Mouse (Mus musculus): ENCODE measurements around the gene Lime1. TPM values are rescaled to one million over a fixed set of nuclear protein-coding genes. Genes with fewer than 3 reads are reported as not detected.

Gene Lime1
- 12.0 and 18.9 TPM in 2 replicates for polyA plus RNA-seq (2015; fragmentation: Nextera tagmentation; extraction: Ambion mirVana)

- no peak within 1 kb of the TSS for H3K4me2 ChIP-seq
- no peaks in the 10 kb centered on the region for H3K9me3 ChIP-seq (replicated peaks)
- 94% methylated on average over 12 of the region's 12 CpGs for WGBS
- ATAC-seq (replicated peaks; ENCODE audit: insufficient number of reproducible peaks, insufficient read depth, low FRiP score, low read depth) = no peak
- H3K27me3 ChIP-seq = no peaks in the 10 kb centered on the region
- no peak within 1 kb of the TSS for H3K4me3 ChIP-seq
- H3K27ac ChIP-seq = no peak within 1 kb of the TSS
- H3K4me1 ChIP-seq (replicated peaks) = peaks cover 1% of the 10 kb centered on the region; the same call in 1 of the 2 replicates
- H3K9ac ChIP-seq = no peak within 1 kb of the TSS
- H3K36me3 ChIP-seq = peaks cover 46% of the 10 kb centered on the region
Observed at GRCm38 (mm10) chr2:181379778-181380177, at the start of gene Lime1. Gene Lime1 (plus strand): TSS chr2:181380078.

GRCm38 (mm10) chr2:181332542-181332941 lies 47.3 kb upstream of the Lime1 start:
- Histone ChIP-seq H3K9ac (no peak overlapping the region), H3K4me3 (no peak overlapping the region)

GRCm38 (mm10) chr2:181334023-181334422 lies 45.9 kb upstream of the Lime1 start:
- H3K27me3 ChIP-seq = no peaks in the 10 kb centered on the region
- H3K9ac ChIP-seq = no peak overlapping the region
- no peak for ATAC-seq (replicated peaks; ENCODE audit: insufficient number of reproducible peaks, insufficient read depth, low FRiP score, low read depth)
- 69% methylated on average over 3 of the region's 3 CpGs for WGBS
- H3K4me2 ChIP-seq = no peak overlapping the region
- no peaks in the 10 kb centered on the region for H3K9me3 ChIP-seq (replicated peaks)
- 0 out of 2 replicates have a peak, but pooled peaks cover 2% of the 10 kb centered on the region for H3K4me1 ChIP-seq (replicated peaks)
- no peak overlapping the region for H3K27ac ChIP-seq
- peaks cover 64% of the 10 kb centered on the region for H3K36me3 ChIP-seq
- H3K4me3 ChIP-seq = no peak overlapping the region

More at GRCm38 (mm10) chr2:181332542-181332941, 47.3 kb upstream of the Lime1 start:
- H3K36me3 ChIP-seq = peaks cover 68% of the 10 kb centered on the region
- H3K9me3 ChIP-seq (replicated peaks) = no peaks in the 10 kb centered on the region
- H3K4me1 ChIP-seq (replicated peaks) = 0 out of 2 replicates have a peak, but pooled peaks cover 2% of the 10 kb centered on the region
- no peak overlapping the region for H3K4me2 ChIP-seq
- H3K27ac ChIP-seq = no peak overlapping the region
- ATAC-seq (replicated peaks; ENCODE audit: insufficient number of reproducible peaks, insufficient read depth, low FRiP score, low read depth) = no peak
- no peaks in the 10 kb centered on the region for H3K27me3 ChIP-seq

- Histone ChIP-seq H3K9me3 (replicated peaks) (no peaks in the 10 kb centered on the region), H3K36me3 (peaks cover 55% of the 10 kb centered on the region), H3K4me1 (replicated peaks) (peaks cover 14% of the 10 kb centered on the region), H3K9ac (no peak overlapping the region), H3K4me3 (no peak overlapping the region), H3K27ac (no peak overlapping the region), H3K27me3 (no peaks in the 10 kb centered on the region), H3K4me2 (no peak overlapping the region)
- no peak for ATAC-seq (replicated peaks; ENCODE audit: insufficient number of reproducible peaks, insufficient read depth, low FRiP score, low read depth)
- WGBS = 82% methylated on average over 4 of the region's 4 CpGs
Observed at GRCm38 (mm10) chr2:181340426-181340825, 39.5 kb upstream of the Lime1 start.

- Histone ChIP-seq H3K9me3 (replicated peaks) (no peaks in the 10 kb centered on the region), H3K27ac (peak overlapping the region; percentile 62), H3K9ac (no peak overlapping the region), H3K36me3 (peaks cover 49% of the 10 kb centered on the region), H3K27me3 (no peaks in the 10 kb centered on the region), H3K4me3 (no peak overlapping the region), H3K4me1 (replicated peaks) (peaks cover 14% of the 10 kb centered on the region), H3K4me2 (no peak overlapping the region)
- ATAC-seq (replicated peaks; ENCODE audit: insufficient number of reproducible peaks, insufficient read depth, low FRiP score, low read depth) = peak; percentile 75; the same call in 1 of the 2 replicates
- 36% methylated on average over 6 of the region's 6 CpGs for WGBS
Observed at GRCm38 (mm10) chr2:181342766-181343165, 37.1 kb upstream of the Lime1 start.

- Histone ChIP-seq H3K4me3 (no peak overlapping the region), H3K36me3 (peaks cover 73% of the 10 kb centered on the region)
- ATAC-seq (replicated peaks; ENCODE audit: insufficient number of reproducible peaks, insufficient read depth, low FRiP score, low read depth) = no peak
Observed at GRCm38 (mm10) chr2:181356780-181357179, 23.1 kb upstream of the Lime1 start.

GRCm38 (mm10) chr2:181363946-181364345 lies 15.9 kb upstream of the Lime1 start:
- H3K4me2 ChIP-seq = peak overlapping the region; percentile 88
- peak overlapping the region; percentile 75 for H3K9ac ChIP-seq
- no peak for ATAC-seq (replicated peaks; ENCODE audit: insufficient number of reproducible peaks, insufficient read depth, low FRiP score, low read depth)
- no peak overlapping the region for H3K27ac ChIP-seq
- no peaks in the 10 kb centered on the region for H3K9me3 ChIP-seq (replicated peaks)
- 74% methylated on average over 3 of the region's 3 CpGs for WGBS
- H3K27me3 ChIP-seq = no peaks in the 10 kb centered on the region
- H3K4me1 ChIP-seq (replicated peaks) = peaks cover 30% of the 10 kb centered on the region
- peak overlapping the region; percentile 86 for H3K4me3 ChIP-seq
- H3K36me3 ChIP-seq = peaks cover 30% of the 10 kb centered on the region

More at GRCm38 (mm10) chr2:181356780-181357179, 23.1 kb upstream of the Lime1 start:
- no peak overlapping the region for H3K9ac ChIP-seq
- H3K27me3 ChIP-seq = no peaks in the 10 kb centered on the region
- no peak overlapping the region for H3K27ac ChIP-seq
- no peak overlapping the region for H3K4me2 ChIP-seq
- H3K9me3 ChIP-seq (replicated peaks) = no peaks in the 10 kb centered on the region
- WGBS = 79% methylated on average over 3 of the region's 3 CpGs
- H3K4me1 ChIP-seq (replicated peaks) = no peaks in the 10 kb centered on the region

- ATAC-seq (replicated peaks; ENCODE audit: insufficient number of reproducible peaks, insufficient read depth, low FRiP score, low read depth) = no peak
- Histone ChIP-seq H3K9ac (peak overlapping the region; percentile 75), H3K4me3 (peak overlapping the region; percentile 86), H3K27me3 (no peaks in the 10 kb centered on the region), H3K4me1 (replicated peaks) (peaks cover 30% of the 10 kb centered on the region), H3K9me3 (replicated peaks) (no peaks in the 10 kb centered on the region), H3K27ac (peak overlapping the region; percentile 87), H3K36me3 (peaks cover 25% of the 10 kb centered on the region), H3K4me2 (peak overlapping the region; percentile 88)
- WGBS = 7% methylated on average over 14 of the region's 14 CpGs
Observed at GRCm38 (mm10) chr2:181364487-181364859, 15.4 kb upstream of the Lime1 start.

GRCm38 (mm10) chr2:181364860-181365596 lies 14.8 kb upstream of the Lime1 start, which contains the start of the genes Zgpat and Arfrp1:
Gene Zgpat (plus strand): TSS chr2:181364928.
Gene Arfrp1 (minus strand): TSS chr2:181365404.
- Histone ChIP-seq H3K4me1 (replicated peaks) (peaks cover 30% of the 10 kb centered on the region), H3K27me3 (no peaks in the 10 kb centered on the region), H3K9ac (peak within 1 kb of the TSS; percentile 75), H3K9me3 (replicated peaks) (no peaks in the 10 kb centered on the region), H3K4me2 (peak within 1 kb of the TSS; percentile 88), H3K4me3 (peak within 1 kb of the TSS; percentile 86), H3K36me3 (peaks cover 24% of the 10 kb centered on the region), H3K27ac (peak within 1 kb of the TSS; percentile 87)
- ATAC-seq (replicated peaks; ENCODE audit: insufficient number of reproducible peaks, insufficient read depth, low FRiP score, low read depth) = peak; percentile 89
- WGBS = under 1% methylated on average over 71 of the region's 71 CpGs

- H3K36me3 ChIP-seq = peaks cover 22% of the 10 kb centered on the region
Observed at GRCm38 (mm10) chr2:181365655-181366075, 14.2 kb upstream of the Lime1 start.

GRCm38 (mm10) chr2:181370001-181370400 lies 9.9 kb upstream of the Lime1 start:
- Histone ChIP-seq H3K36me3 (peaks cover 10% of the 10 kb centered on the region), H3K4me1 (replicated peaks) (peaks cover 19% of the 10 kb centered on the region), H3K27me3 (no peaks in the 10 kb centered on the region), H3K9me3 (replicated peaks) (no peaks in the 10 kb centered on the region), H3K4me2 (no peak overlapping the region), H3K9ac (no peak overlapping the region), H3K27ac (no peak overlapping the region), H3K4me3 (no peak overlapping the region)
- WGBS = 93% methylated on average over 5 of the region's 5 CpGs
- ATAC-seq (replicated peaks; ENCODE audit: insufficient number of reproducible peaks, insufficient read depth, low FRiP score, low read depth) = no peak

More at GRCm38 (mm10) chr2:181365655-181366075, 14.2 kb upstream of the Lime1 start:
- H3K9me3 ChIP-seq (replicated peaks) = no peaks in the 10 kb centered on the region
- WGBS = 0% methylated on average over 20 of the region's 20 CpGs
- H3K27me3 ChIP-seq = no peaks in the 10 kb centered on the region
- peak overlapping the region; percentile 86 for H3K4me3 ChIP-seq
- peaks cover 30% of the 10 kb centered on the region for H3K4me1 ChIP-seq (replicated peaks)
- peak overlapping the region; percentile 75 for H3K9ac ChIP-seq
- peak; percentile 32 for ATAC-seq (replicated peaks; ENCODE audit: insufficient number of reproducible peaks, insufficient read depth, low FRiP score, low read depth)
- H3K27ac ChIP-seq = peak overlapping the region; percentile 87
- peak overlapping the region; percentile 88 for H3K4me2 ChIP-seq

Measured in heart, embryonic 15.5 days (tissue).